Mouse (Mus musculus) liver, embryonic 16.5 days (tissue): Measurements from ENCODE around the gene Hykk. TPM values are rescaled to one million over a fixed set of nuclear protein-coding genes. Genes with fewer than 3 reads are reported as not detected.
A peak's percentile ranks its signal among the peaks of the same experiment; 100 is the strongest.

Experiments used
- ATAC-seq: fragments of 200-750 bp; cut with Nextera tagmentation; 2 replicates; pipeline ENCODE4 v1.8.0; 2017; ENCODE audit warnings: low read depth, mild to moderate bottlenecking, moderate number of reproducible peaks, moderate library complexity
- H3K27ac ChIP-seq: fragments of 300-500 bp; sonication (generic); 2 replicates; pipeline ENCODE4 v1.5.1; 2014; ENCODE audit warnings: mild to moderate bottlenecking, low read length
- H3K27me3 ChIP-seq: fragments of 300-500 bp; sonication (generic); 2 replicates; pipeline ENCODE4 v1.6.1; 2014; ENCODE audit warnings: low read depth, low read length, mixed read lengths; ENCODE audit not compliant: control insufficient read depth, insufficient read depth
- H3K36me3 ChIP-seq: fragments of 300-500 bp; sonication (generic); 2 replicates; pipeline ENCODE4 v1.6.1; 2014; ENCODE audit warnings: mild to moderate bottlenecking; ENCODE audit not compliant: control insufficient read depth, insufficient read depth
- H3K4me1 ChIP-seq: fragments of 300-500 bp; sonication (generic); 2 replicates; pipeline ENCODE4 v1.6.1; 2014; ENCODE audit warnings: low read depth, low read length, mixed read lengths; ENCODE audit not compliant: control insufficient read depth
- H3K4me2 ChIP-seq: fragments of 300-500 bp; sonication (generic); 2 replicates; pipeline ENCODE4 v1.6.1; 2014; ENCODE audit warnings: low read depth, low read length, mixed read lengths
- H3K4me3 ChIP-seq: fragments of 300-500 bp; sonication (generic); 2 replicates; pipeline ENCODE4 v1.5.1; 2014; ENCODE audit warnings: low read depth, mild to moderate bottlenecking, low read length
- H3K9ac ChIP-seq: fragments of 300-500 bp; sonication (generic); 2 replicates; pipeline ENCODE4 v1.6.1; 2014; ENCODE audit warnings: low read depth, low read length
- H3K9me3 ChIP-seq: fragments of 300-500 bp; sonication (generic); replicated peaks from 2 replicates; pipeline ENCODE4 v1.6.1; 2016; ENCODE audit warnings: low read length; ENCODE audit not compliant: control insufficient read depth
- WGBS: fragments of 180-500 bp; shearing (Covaris S2); extraction: QIAGEN DNeasy Blood & Tissue Kit; methylation state at CpG from one replicate; pipeline ENCODE4 v1.1.7; 2014; ENCODE audit not compliant: insufficient replicate concordance; 5-methylcytosine and 5-hydroxymethylcytosine counted together
- polyA plus RNA-seq: library from polyadenylated mRNA; unstranded; fragments of >200 nt; fragmentation: Nextera tagmentation; extraction: Ambion mirVana; gene quantifications from 2 replicates; pipeline ENCODE4 v1.2.1, GENCODE M21; 2015

The Hykk gene
- polyA plus RNA-seq, 1 experiment from 2014 or later, result 4.5 TPM

DNA sequence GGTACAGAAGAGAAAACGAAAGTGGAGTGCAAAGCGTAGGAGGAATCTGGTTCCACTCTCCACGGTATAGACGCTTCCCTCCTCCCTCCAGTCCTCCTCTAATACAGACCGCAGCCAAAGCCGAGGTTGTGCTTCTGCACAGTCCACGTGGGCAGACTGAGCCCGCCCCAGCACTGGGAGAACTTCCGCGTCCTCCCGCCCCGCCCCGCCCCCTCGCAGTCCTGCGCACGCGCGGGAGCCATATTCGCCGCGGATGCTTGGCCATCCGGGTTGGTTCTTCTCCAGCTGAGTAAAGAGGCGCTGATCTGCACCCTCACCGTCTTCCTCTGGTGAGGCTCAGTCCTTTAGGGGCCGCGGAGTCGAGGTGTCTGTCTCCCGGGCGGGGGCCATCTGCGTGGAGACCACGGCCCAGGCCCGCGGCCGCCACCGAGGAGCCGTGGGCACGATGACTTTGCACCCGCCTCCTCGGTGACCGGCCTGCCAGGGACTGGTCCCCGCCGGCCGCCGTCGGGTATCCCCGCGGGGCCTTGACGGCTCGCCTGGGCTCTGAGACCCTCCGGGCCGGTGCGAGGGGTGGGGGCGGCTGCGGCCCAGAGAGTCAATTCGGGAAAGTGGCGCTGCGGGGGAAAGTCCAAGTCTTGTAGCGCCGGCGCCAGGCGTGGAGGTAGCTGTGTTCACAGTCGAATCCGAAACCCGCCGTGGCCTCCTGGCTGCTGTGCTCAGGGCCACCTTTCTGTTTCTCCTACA, 33.7 kb downstream of the Hykk start, which contains the start of the genes Psma4 and AY074887:
Psma4 (plus strand) TSS at position 216 of the 747 bp plus-strand sequence.
AY074887 (minus strand) TSS at position 424 of the 747 bp plus-strand sequence.
- H3K9me3 ChIP-seq, result no peaks in the 10 kb centered on the region
- H3K4me1 ChIP-seq, result peaks cover 23% of the 10 kb centered on the region
- no peaks in the 10 kb centered on the region for H3K27me3 ChIP-seq
- peak within 1 kb of the TSS; percentile 85 for H3K4me3 ChIP-seq
- H3K4me2 ChIP-seq, result peak within 1 kb of the TSS; percentile 71
- H3K36me3 ChIP-seq, result peaks cover 17% of the 10 kb centered on the region
- 0% methylated on average over 65 of the region's 65 CpGs for WGBS
- H3K27ac ChIP-seq, result peak within 1 kb of the TSS; percentile 84
- peak within 1 kb of the TSS; percentile 85 for H3K9ac ChIP-seq
- peak; percentile 98 for ATAC-seq

- WGBS, result 85% methylated on average over 4 of the region's 4 CpGs
- H3K36me3 ChIP-seq, result peaks cover 8% of the 10 kb centered on the region
- ATAC-seq, result no peak
- no peaks in the 10 kb centered on the region for H3K4me1 ChIP-seq
- no peak overlapping the region for H3K4me2 ChIP-seq
- no peaks in the 10 kb centered on the region for H3K27me3 ChIP-seq
- no peak overlapping the region for H3K9ac ChIP-seq
- H3K9me3 ChIP-seq, result no peaks in the 10 kb centered on the region
- H3K27ac ChIP-seq, result no peak overlapping the region
- H3K4me3 ChIP-seq, result no peak overlapping the region
Observed at GRCm38 (mm10) chr9:54961059-54961458, 44.0 kb downstream of the Hykk start.

- no peak for ATAC-seq
- H3K4me2 ChIP-seq, result no peak overlapping the region
- H3K27ac ChIP-seq, result no peak overlapping the region
- no peak overlapping the region for H3K9ac ChIP-seq
- H3K4me3 ChIP-seq, result no peak overlapping the region
- H3K9me3 ChIP-seq, result no peaks in the 10 kb centered on the region
- no peaks in the 10 kb centered on the region for H3K36me3 ChIP-seq
- no peaks in the 10 kb centered on the region for H3K4me1 ChIP-seq
- H3K27me3 ChIP-seq, result no peaks in the 10 kb centered on the region
Observed at GRCm38 (mm10) chr9:54963669-54964068, 46.6 kb downstream of the Hykk start.

GRCm38 (mm10) chr9:54969972-54970637, 53.0 kb downstream of the Hykk start:
- Histone ChIP-seq H3K4me2 (no peak overlapping the region), H3K9ac (no peak overlapping the region), H3K27ac (no peak overlapping the region), H3K9me3 (no peaks in the 10 kb centered on the region), H3K36me3 (no peaks in the 10 kb centered on the region), H3K27me3 (no peaks in the 10 kb centered on the region), H3K4me3 (no peak overlapping the region), H3K4me1 (no peaks in the 10 kb centered on the region)
- WGBS, result 25% methylated on average over 8 of the region's 8 CpGs
- no peak for ATAC-seq

DNA sequence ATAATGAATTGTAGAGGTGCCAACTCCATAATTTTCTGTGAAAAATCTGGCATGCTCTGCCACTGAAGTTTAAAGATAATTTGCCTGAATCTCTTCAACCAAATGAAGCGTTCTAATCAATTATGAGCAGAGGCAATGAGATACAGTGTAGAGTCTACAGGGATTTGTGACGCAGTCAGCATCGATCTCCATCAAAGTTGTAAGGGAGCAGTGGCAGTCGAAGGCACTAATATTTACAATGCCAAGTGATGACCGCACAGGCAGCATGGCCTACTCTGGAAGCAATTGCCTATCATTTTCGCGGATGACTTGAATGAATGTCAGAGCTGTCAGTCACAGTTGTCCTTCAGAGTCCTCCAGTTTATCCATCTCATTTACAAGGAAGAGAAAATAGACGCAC, 63.6 kb downstream of the Hykk start, which contains the start of gene Chrna5:
Chrna5 (plus strand) TSS at position 207 of the 400 bp plus-strand sequence.
- Histone ChIP-seq H3K4me2 (peak within 1 kb of the TSS; percentile 70), H3K9me3 (no peaks in the 10 kb centered on the region), H3K27ac (no peak within 1 kb of the TSS), H3K36me3 (no peaks in the 10 kb centered on the region), H3K27me3 (peaks cover 35% of the 10 kb centered on the region), H3K9ac (no peak within 1 kb of the TSS), H3K4me1 (peaks cover 2% of the 10 kb centered on the region), H3K4me3 (peak within 1 kb of the TSS; percentile 59)
- WGBS, result 54% methylated on average over 8 of the region's 8 CpGs
- ATAC-seq, result no peak

GRCm38 (mm10) chr9:54981291-54982191, 64.5 kb downstream of the Hykk start:
- Histone ChIP-seq H3K4me2 (peak overlapping the region; percentile 70), H3K27me3 (peaks cover 35% of the 10 kb centered on the region), H3K4me3 (peak overlapping the region; percentile 59), H3K4me1 (peaks cover 2% of the 10 kb centered on the region), H3K36me3 (no peaks in the 10 kb centered on the region), H3K27ac (no peak overlapping the region), H3K9ac (no peak overlapping the region), H3K9me3 (no peaks in the 10 kb centered on the region)
- ATAC-seq, result no peak
- WGBS, result under 1% methylated on average over 85 of the region's 85 CpGs

DNA sequence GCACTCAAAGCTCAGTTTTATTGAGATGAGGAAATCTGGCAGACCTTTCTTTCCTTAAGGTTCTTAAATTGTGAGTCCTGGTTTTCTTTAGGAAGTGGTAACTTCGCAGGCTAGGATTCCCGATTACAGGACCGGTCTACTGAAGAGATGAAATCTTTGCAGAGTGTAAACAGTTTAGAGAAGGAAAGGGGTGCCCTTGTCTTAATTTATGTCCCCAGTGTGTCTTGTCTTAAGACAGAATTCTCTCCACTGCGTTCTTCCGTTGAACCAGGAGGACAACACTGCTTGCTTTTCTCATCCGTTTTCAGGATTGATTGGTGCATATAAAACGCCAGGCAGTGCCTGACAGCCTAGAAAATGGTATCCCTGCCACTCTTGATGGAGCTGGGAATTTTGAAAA, 65.3 kb downstream of the Hykk start:
- Histone ChIP-seq H3K9me3 (no peaks in the 10 kb centered on the region), H3K4me2 (no peak overlapping the region), H3K27ac (no peak overlapping the region), H3K36me3 (no peaks in the 10 kb centered on the region), H3K4me1 (peaks cover 2% of the 10 kb centered on the region), H3K9ac (no peak overlapping the region), H3K27me3 (peaks cover 35% of the 10 kb centered on the region), H3K4me3 (no peak overlapping the region)
- WGBS, result 14% methylated on average over 7 of the region's 7 CpGs
- no peak for ATAC-seq

- Histone ChIP-seq H3K9me3 (no peaks in the 10 kb centered on the region), H3K4me3 (no peak overlapping the region), H3K4me2 (no peak overlapping the region), H3K27me3 (peaks cover 2% of the 10 kb centered on the region; the same call in 1 of the 2 replicates), H3K27ac (no peak overlapping the region), H3K36me3 (no peaks in the 10 kb centered on the region), H3K4me1 (no peaks in the 10 kb centered on the region; the same call in 1 of the 2 replicates), H3K9ac (no peak overlapping the region)
- 52% methylated on average over 3 of the region's 3 CpGs for WGBS
- no peak for ATAC-seq
Observed at GRCm38 (mm10) chr9:54990362-54990761, 73.3 kb downstream of the Hykk start.
